ENCODE assay signal across 9 mouse cellular contexts in genomic region chr3:56079015-56079612, GRCm38 (mm10).
DNase-seq lines count a peak whose midpoint lies in the region; ATAC-seq lines count a peak whose summit lies in the region.
"Had no signal": no experiment of that assay in that cellular context is flagged by ENCODE, and none has a peak within 500 bp of the region (broad histone marks: within the 10 kb centered on the region; RNA-seq: fewer than 3 reads in every experiment).

No protein-coding gene starts in this region.

- no peak for ATAC-seq in erythroblast, adult 5-6 weeks (replicated peaks; ENCODE audit: low FRiP score, poor library complexity, severe bottlenecking)
- ATAC-seq: intestine, embryonic 15.5 days had no signal

- DNase-seq in embryo, embryonic 10 days (ENCODE audit: low spot score), result peak; percentile 57
- no peak for DNase-seq in embryo, embryonic 9.5 days (ENCODE audit: extremely low spot score)
- peak; percentile 14 to 28 for DNase-seq in kidney, postnatal 36 days
- no peak for DNase-seq in kidney, postnatal 10 days
- peak; percentile 10 for DNase-seq in ES-CJ7 (ENCODE audit: low read depth, low spot score)
- DNase-seq in embryo, embryonic 10.5 days (ENCODE audit: low spot score), result peak; percentile 45
- DNase-seq in neural tube, embryonic 10.5 days (ENCODE audit: extremely low spot score, low spot score), result no peak

Comparison
In these comparisons a context has a peak if more than half of its experiments do, and no peak if none do; other contexts are left out.
1. DNase-seq: peak in embryo, embryonic 10 days (single experiment), kidney, postnatal 36 days (2 of 2), ES-CJ7 (single experiment) and embryo, embryonic 10.5 days (single experiment); none in embryo, embryonic 9.5 days (single experiment), kidney, postnatal 10 days (single experiment) and neural tube, embryonic 10.5 days (single experiment).